Mouse (Mus musculus): ENCODE measurements at regions not wholly inside any gene's neighbourhood (a gene's known extent, or its start where the extent isn't known, plus 50 kb on each side); places are given as distances from the start of the nearest gene placed in this dataset.

GRCm38 (mm10) chr7:35988449-35989109, 185.8 kb upstream of the Zfp507 start:
- no peak for DNase-seq (ENCODE audit: low spot score in 2 of 2)

GRCm38 (mm10) chr7:35977986-35978385, 175.2 kb upstream of the Zfp507 start:
- DNase-seq (ENCODE audit: low spot score in 2 of 2): no peak

GRCm38 (mm10) chr7:35958731-35959130, 155.9 kb upstream of the Zfp507 start:
- DNase-seq (ENCODE audit: low spot score in 2 of 2): no peak

GRCm38 (mm10) chr7:35958052-35958451, 155.2 kb upstream of the Zfp507 start:
- DNase-seq (ENCODE audit: low spot score in 2 of 2): no peak

GRCm38 (mm10) chr7:35948794-35949193, 146.0 kb upstream of the Zfp507 start:
- no peak for DNase-seq (ENCODE audit: low spot score in 2 of 2)

GRCm38 (mm10) chr7:35948389-35948788, 145.6 kb upstream of the Zfp507 start:
- DNase-seq (ENCODE audit: low spot score in 2 of 2): no peak

GRCm38 (mm10) chr7:35941086-35941485, 138.3 kb upstream of the Zfp507 start:
- DNase-seq (ENCODE audit: low spot score in 2 of 2): no peak

- no peak for DNase-seq (ENCODE audit: low spot score in 2 of 2)
These were observed 135.5 kb upstream of the Zfp507 start for GRCm38 (mm10) chr7:35938123-35938869.

GRCm38 (mm10) chr7:35926749-35927148, 123.9 kb upstream of the Zfp507 start:
- no peak for DNase-seq (ENCODE audit: low spot score in 2 of 2)

- DNase-seq (ENCODE audit: low spot score in 2 of 2): no peak
These were observed 119.8 kb upstream of the Zfp507 start for GRCm38 (mm10) chr7:35922582-35922981.

- no peak for DNase-seq (ENCODE audit: low spot score in 2 of 2)
These were observed 118.1 kb upstream of the Zfp507 start for GRCm38 (mm10) chr7:35920884-35921283.

GRCm38 (mm10) chr7:35920194-35920609, 117.4 kb upstream of the Zfp507 start:
- no peak for DNase-seq (ENCODE audit: low spot score in 2 of 2)

GRCm38 (mm10) chr7:35910109-35910706, 107.4 kb upstream of the Zfp507 start:
- DNase-seq (ENCODE audit: low spot score in 2 of 2): no peak

- peak; percentile 41 to 66 for DNase-seq (ENCODE audit: low spot score in 2 of 2)
These were observed 99.2 kb upstream of the Zfp507 start for GRCm38 (mm10) chr7:35901942-35902381.

GRCm38 (mm10) chr7:35898701-35899445, 96.1 kb upstream of the Zfp507 start:
- no peak for DNase-seq (ENCODE audit: low spot score in 2 of 2)

- DNase-seq (ENCODE audit: low spot score in 2 of 2): no peak
These were observed 90.5 kb upstream of the Zfp507 start for GRCm38 (mm10) chr7:35893292-35893691.

GRCm38 (mm10) chr7:35886051-35886450, 83.2 kb upstream of the Zfp507 start:
- DNase-seq (ENCODE audit: low spot score in 2 of 2): no peak

GRCm38 (mm10) chr7:35879755-35880304, 77.0 kb upstream of the Zfp507 start:
- peak; percentile 10 to 57 for DNase-seq (ENCODE audit: low spot score in 2 of 2)

GRCm38 (mm10) chr7:35878164-35878563, 75.4 kb upstream of the Zfp507 start:
- DNase-seq (ENCODE audit: low spot score in 2 of 2): no peak

- DNase-seq (ENCODE audit: low spot score in 2 of 2): no peak
These were observed 58.2 kb upstream of the Zfp507 start for GRCm38 (mm10) chr7:35861049-35861448.

GRCm38 (mm10) chr7:35859601-35860000, 56.8 kb upstream of the Zfp507 start:
- DNase-seq (ENCODE audit: low spot score in 2 of 2): peak; percentile 16 to 55

- DNase-seq (ENCODE audit: low spot score in 2 of 2): no peak
These were observed 54.9 kb upstream of the Zfp507 start for GRCm38 (mm10) chr7:35857693-35858092.
